Mouse (Mus musculus): ENCODE measurements around the gene Rnpc3. TPM values are rescaled to one million over a fixed set of nuclear protein-coding genes. Genes with fewer than 3 reads are reported as not detected.

The Rnpc3 gene
- polyA plus RNA-seq, 1 experiment from 2014 or later: 54.7 TPM

Other genes starting within 250 kb of the Rnpc3 start
- not detected in 2 replicates for gene Amy2a1, start 97.7 kb downstream of the Rnpc3 start, polyA plus RNA-seq (2016; fragmentation: Nextera tagmentation; extraction: Ambion mirVana)
- gene Amy1, start 23.4 kb downstream of the Rnpc3 start, polyA plus RNA-seq (2016; fragmentation: Nextera tagmentation; extraction: Ambion mirVana): 4.1 and 5.5 TPM in 2 replicates